Mouse (Mus musculus): Measurements from ENCODE around the gene Auh.

Auh gene

DNA sequence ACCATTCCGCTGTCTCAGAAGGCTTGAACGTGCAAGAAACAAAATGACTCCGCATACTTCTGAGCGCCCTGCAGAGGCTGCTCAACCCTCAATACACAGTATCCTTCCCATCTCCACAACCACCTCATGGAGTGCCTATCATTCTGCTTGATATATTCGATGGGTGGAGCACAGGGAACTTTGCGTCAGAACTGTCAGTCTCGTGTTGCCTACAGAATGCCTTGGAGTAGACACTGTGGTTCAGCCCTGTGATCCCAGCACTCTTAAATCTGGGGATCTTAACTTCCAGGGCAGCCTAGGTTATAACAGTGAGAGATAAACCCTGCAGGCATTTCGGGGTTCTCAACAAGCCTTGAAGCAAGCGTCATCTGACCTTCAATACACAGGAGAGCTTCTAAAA lies 1.1 kb downstream of the Auh start:
- ATAC-seq (ENCODE audit: insufficient number of reproducible peaks, low FRiP score, low TSS enrichment): no peak

DNA sequence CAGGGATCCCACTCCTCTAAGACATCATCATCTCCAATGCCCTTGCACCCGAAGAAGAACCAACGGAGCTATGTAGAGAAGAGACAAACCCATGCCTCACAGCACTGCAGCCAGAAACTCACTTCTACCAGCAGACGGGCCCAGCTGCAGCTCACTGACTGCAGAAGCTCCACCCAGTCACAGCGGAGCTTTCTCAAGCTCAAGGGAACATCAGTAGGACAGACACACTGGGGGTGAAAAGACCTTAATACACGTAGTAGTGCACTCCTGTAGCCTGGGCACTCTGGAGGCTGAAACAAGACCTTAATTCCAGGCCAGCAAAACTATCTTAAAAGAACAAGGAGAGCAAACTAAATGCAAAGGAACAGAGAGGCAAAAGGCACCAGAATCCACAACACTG lies 5.0 kb downstream of the Auh start:
- no peak for ATAC-seq (ENCODE audit: insufficient number of reproducible peaks, low FRiP score, low TSS enrichment)

DNA sequence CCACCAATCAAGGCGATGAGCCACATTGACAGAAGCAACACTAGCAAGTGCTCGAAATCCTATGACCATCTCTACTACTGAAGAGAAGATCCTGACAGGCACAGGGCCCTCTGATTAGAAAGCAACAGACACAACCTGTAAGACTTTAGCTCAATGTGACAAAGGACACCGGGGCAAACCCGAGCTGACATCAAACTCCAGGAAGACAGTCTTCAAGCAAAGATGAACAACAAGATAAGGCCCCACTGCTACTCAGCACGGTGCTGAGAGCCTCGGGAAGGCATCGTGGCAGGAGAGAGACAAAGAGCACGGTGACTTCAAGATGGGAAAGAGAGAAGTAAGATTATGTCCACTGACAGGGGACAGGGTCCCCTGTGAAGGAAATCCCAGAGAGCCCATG lies 7.5 kb downstream of the Auh start:
- no peak for ATAC-seq (ENCODE audit: insufficient number of reproducible peaks, low FRiP score, low TSS enrichment)

DNA sequence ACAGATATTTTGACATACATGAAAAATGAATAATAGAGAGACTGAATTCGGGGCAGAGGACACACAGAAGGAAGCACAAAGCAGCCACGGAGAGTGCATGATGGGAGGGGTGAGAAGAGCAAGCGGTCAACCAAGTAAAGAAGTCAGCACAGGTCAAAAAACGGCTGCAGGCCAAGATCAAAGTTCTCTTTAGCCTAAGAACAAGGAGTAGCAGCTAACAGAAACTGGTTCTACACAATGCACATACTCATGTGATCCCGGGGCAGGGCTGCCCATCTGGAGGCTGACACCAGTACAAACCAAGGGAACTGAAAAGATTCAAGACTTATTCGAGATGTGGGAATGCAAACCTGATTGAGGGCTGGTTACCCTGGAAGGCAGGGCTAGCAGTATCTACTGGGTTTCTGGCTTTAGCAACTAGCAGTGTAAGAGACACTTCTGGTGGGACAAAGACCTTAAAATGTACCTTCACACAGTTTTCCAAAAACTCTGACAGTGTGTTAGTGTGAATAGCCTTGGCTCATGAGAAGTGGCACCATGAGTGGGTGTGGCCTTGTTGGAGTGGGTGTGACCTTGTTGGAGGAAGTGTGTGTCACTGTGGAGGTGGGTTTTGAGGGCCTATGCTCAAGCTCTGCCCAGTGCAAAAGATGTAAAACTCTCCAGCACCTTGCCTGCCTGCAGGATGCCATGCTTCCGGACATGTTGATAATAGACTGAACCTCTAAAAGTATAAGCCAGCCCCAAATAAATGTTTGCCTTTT lies 8.2 kb downstream of the Auh start:
- ATAC-seq (ENCODE audit: insufficient number of reproducible peaks, low FRiP score, low TSS enrichment): no peak

DNA sequence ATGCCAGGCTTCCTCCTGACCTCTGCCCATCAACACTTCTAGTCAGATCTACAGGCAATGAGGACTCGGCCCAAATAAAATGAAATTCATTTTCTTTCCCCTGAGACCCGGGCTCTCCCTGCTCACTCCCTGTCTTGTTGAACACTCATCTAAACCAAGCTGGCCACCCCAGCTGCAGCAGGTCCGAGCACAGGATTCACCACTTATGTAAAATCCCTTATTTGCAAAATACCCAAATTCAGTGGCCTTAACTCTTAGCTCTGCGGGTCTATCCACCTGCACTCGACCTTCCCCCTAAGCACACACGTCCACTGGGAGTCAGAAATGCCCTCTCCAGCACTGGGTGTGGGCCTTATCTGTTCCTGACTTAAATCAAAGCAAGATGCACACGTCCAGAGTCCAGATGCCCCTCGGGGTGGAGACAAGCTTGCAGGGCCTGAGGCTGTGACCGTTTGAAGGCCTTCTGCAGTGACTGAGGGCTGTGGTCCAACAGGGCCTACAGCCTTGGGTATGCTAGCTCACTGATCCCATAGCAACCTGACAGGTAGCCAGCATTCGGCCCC lies 9.6 kb downstream of the Auh start:
- ATAC-seq (ENCODE audit: insufficient number of reproducible peaks, low FRiP score, low TSS enrichment): no peak

DNA sequence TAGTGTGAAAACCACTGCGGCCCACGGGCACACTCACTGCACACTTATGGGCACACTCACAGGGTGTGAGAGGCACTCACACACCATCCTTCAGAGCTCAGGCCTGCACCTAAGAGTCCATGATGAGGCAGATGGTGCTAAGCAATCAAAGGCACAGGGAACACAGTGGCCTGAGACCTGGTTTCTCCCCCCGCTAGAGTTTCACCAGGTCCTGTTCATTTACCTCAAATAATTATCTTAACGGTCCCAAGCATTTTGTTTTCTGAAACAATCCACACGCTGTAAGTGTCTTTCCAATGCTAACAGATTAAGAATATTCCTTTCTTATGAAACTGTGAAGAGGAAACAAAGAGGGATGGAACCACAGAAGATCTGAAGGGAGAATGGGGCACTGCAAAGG lies 11.1 kb downstream of the Auh start:
- no peak for ATAC-seq (ENCODE audit: insufficient number of reproducible peaks, low FRiP score, low TSS enrichment)

DNA sequence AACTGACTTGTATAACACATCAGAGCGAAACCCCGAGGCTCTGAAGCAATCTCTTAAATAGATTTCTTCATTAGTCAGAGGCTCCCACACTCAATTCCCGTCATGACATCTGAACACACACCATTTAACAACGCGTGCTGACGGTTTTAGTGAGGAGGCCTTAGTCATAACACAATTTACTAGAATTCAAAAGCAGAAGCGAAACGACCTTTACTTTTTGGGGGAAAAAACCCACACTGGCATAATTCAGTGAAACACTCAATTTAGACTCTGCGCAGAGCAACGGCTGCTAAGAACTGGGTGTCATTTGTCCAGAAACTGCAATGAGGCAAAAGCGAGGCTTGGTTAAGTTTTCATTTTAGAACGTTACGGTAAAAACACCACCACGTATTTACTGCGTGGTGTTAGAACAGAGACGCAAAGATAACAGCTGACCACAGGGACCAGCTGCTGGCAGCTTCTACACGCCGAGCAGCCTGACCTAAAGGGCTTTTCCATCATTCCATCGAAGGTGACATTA lies 14.8 kb downstream of the Auh start:
- no peak for ATAC-seq (ENCODE audit: insufficient number of reproducible peaks, low FRiP score, low TSS enrichment)

DNA sequence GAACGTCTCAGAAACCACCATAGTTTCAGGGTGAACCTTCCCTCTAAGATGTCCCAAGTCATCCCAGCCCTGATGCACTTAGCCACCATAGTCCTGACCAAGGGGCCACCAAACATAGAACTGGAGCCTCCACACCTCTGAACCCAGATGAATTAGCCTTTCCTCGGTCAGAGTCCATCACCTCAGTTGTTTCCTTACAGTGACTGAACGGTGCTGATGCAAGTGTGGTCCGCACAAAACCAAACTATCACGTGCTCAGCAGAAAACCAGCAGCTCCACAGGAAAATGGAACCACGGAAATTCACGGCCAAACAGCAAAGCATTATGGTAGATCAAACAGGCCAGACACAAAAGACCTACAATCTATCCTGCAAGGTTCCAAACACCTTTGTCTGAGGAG lies 15.6 kb downstream of the Auh start:
- ATAC-seq (ENCODE audit: insufficient number of reproducible peaks, low FRiP score, low TSS enrichment): no peak

DNA sequence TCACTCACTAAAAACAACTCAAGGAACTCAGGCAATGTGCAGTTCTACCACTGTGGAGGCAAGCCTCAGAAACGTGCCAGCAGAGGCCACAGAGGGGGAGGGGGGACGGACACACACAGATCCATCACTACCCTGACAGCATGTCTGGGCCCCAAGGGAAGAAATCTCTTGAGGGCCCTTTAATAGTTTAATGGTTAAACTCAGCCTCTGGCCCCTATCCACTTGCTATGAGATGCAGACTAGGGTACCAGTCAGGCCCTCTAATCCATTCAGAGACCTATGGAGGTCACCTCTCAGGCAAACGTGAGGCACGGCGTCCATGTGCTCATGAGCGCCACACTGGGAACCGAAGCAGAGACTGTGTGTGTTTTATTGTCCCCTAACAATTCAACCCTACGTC lies 17.0 kb downstream of the Auh start:
- ATAC-seq (ENCODE audit: insufficient number of reproducible peaks, low FRiP score, low TSS enrichment): no peak

DNA sequence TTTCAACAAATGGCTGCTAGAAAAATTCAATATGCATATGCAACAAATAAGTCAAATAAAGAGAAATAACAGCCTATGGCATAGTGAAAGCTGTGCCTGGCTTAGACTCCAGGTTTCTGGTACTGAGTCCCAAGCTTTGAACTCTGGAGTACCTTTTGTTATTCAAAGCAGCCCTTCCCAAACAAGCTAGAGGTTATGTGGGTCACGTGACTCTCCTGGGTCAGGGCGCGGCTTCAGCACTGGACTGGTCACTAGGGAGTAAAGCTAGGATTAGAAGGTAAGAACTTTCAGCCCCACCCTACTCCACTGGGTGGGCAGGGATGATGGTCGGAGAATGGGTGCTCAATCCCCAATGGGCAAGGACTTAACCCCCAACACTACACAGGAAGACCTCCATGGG lies 18.2 kb downstream of the Auh start:
- no peak for ATAC-seq (ENCODE audit: insufficient number of reproducible peaks, low FRiP score, low TSS enrichment)

DNA sequence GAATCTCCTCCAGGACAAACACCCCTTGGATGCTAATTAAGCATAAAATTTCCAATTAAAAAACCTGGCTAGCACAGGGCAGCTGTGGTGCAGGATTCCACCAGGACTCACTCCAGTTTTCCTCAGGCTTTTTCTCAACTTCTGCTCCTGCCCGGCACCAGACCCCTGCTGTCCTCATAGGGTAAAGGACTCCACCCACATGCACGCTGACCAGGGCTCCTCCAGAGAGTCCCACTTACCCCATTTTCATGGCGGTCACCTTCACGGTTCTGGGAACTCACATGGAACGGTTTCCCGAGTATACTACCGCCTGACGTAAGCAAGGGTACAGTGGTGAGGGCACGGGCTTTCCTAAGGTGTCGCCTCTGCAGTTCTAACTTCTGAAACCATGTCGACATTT lies 23.2 kb downstream of the Auh start:
- ATAC-seq (ENCODE audit: insufficient number of reproducible peaks, low FRiP score, low TSS enrichment): no peak

DNA sequence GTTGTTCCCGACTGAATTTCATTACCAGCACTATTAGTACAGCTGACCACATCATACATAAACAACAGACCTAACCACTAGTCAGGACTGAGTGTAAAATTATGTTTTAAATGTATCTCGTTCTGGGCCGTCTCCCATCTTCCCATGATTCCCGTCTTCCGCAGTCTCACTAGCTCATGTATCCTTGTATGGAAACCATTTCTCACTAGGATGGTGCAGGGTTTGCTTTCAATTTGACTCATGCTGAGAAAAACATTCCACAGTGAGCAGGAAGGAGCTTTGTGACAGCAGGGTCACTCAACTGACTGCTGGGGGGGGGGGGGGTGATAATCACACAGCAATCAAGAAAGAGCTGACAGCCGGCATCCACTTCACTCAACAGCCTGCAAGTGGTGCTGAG lies 25.3 kb downstream of the Auh start:
- no peak for ATAC-seq (ENCODE audit: insufficient number of reproducible peaks, low FRiP score, low TSS enrichment)

DNA sequence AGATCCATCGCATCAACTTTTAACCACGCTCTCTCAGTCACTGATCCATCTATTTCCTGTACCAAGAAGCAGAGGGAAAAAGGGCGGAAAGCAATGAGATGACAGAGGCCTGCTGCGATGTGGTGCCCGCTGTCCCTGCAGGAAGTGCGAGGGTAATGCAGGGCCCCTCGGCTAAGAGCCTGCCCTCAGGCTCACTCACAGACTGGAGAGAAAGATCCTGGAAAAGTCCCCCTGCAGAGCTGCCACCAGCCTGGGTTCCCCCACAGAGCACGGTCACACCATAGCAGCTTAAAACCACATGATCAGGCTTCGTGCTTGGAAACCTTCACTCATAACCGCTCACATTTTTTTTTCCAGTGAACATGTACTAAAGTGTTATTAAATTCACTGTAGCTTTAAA lies 25.7 kb downstream of the Auh start:
- no peak for ATAC-seq (ENCODE audit: insufficient number of reproducible peaks, low FRiP score, low TSS enrichment)

DNA sequence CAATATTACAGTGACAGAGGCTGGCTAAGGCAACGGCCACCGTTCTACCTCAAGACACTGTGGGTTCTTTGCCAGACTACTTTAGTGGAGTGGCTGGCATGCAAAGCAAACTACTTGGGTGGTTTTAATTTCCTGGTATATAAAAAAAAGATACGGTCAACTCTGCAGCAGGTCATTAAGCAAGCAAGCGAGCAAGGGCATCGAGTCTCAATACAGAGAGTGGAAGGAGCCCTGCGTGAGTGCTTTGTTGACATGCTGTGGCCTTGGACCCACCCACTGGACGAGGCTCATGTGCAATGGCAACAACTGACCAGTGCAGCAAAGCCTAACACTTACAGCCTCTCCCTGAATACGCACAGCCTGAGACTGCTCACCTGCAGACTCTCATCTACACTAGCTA lies 27.0 kb downstream of the Auh start:
- no peak for ATAC-seq (ENCODE audit: insufficient number of reproducible peaks, low FRiP score, low TSS enrichment)

DNA sequence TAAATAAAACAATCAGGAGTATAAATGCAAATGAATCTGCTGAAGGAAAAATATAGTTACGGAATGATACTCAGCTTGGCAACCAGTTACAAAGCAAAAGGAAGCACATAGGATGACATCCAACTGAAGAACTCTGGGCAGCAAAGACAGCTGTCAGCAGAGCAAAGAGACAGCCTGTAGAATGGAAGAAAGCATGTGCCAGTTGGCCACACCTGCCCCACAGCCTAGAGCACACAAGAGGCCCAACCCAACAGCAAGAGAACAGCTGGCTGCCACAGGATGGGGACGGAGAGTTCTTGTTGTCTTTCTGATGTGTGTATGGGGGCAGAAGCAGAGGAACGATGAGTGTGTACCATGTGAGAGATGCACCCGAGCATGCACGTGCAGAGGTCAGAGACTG lies 29.8 kb downstream of the Auh start:
- ATAC-seq (ENCODE audit: insufficient number of reproducible peaks, low FRiP score, low TSS enrichment): no peak

DNA sequence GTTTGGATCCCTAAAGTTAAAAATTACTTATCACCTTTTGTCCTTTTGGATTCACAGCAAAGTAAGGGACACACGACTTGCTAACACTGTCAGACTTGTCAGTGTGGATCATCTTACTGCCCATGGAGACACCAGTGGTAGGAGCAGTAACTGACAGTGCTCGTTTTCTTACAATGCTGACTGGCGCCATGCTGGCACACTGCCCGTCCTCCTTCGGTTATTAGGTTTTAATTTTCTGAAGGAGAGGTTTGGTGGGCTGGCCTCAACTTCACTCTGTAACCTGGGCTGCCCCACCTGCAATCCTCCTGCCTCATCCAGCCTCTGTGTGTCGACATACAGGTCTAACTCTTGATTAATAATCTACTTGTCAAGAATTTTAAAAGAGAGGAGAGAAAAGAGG lies 31.7 kb downstream of the Auh start:
- ATAC-seq (ENCODE audit: insufficient number of reproducible peaks, low FRiP score, low TSS enrichment): no peak

DNA sequence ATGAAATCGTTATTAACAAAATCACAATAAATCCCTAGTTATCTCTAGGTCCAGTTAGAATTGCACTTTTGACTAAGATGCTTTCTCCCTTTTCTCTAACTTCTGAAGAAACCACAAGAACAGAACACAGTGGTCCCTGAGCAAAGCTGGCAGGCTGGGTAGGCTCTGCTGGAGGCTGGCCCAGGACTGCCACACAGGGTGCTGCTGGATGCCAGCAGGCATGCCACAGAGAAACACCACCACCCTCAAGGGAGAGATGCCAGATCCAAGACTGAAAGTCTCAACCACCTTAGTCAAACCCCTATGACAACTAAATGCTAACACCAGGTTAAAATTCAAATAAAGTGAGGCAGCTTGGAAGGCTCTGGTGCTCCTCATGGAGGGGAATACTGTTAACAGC lies 36.7 kb downstream of the Auh start:
- ATAC-seq (ENCODE audit: insufficient number of reproducible peaks, low FRiP score, low TSS enrichment): no peak

DNA sequence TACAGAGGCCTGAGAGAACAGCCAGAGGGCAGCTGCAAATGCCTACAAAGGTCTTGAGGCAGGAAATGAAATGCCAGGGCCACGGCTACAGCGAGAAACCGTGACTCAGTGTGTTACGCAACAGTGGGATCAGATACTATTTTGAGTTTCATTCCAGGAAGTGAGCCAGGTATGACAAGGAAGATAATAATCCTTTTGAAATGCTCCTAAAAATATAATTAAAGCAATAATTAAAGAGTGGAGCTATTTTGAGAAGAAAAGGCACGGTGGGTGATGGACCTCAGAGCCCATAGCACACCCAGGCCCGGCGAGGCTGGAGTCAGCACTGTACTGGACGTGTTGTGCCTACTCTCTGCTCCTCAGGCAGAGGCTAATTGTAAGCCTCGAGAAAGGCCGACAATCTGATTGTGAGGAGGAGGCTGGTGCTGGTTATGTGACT lies 37.4 kb downstream of the Auh start:
- peak; percentile 72 for ATAC-seq (ENCODE audit: insufficient number of reproducible peaks, low FRiP score, low TSS enrichment)

DNA sequence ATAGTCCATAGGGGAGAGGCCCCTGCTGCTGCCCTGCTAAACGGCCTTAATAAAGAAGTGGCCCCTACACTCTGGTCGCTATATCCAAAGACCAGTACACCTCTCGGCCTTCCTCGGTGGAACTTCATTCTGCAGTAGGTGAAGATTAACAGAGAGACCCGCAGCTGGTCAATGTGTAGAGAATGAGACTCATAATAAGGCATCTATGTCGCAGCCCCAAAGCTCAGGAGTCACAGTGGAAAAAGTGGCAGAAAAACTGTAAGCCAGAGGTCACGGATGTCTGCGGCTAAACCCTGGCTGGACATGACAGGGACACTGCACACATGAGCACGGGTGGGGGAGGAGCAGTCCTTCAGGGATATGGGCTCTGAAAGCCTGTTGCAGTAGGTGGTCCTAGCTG lies 39.2 kb downstream of the Auh start:
- ATAC-seq (ENCODE audit: insufficient number of reproducible peaks, low FRiP score, low TSS enrichment): no peak

DNA sequence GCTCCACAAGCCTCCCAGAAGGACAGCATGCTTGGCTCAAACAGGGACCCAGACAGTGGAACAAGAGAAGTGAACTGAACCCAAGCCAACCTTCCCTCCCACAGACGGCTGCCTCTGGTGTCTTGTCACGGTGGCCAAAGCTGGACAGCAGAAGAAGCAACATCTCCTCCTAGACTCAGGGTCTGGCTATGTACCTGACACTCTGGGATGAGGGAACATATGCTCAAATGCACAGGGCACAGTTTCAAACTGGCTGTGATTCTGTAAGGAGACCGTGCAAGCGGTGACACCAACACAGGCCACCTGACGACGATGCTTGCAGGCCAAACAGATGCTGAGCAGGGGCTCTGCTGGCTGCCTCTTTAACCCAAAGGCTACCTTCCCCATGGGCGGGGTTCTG lies 42.7 kb downstream of the Auh start:
- ATAC-seq (ENCODE audit: insufficient number of reproducible peaks, low FRiP score, low TSS enrichment): peak; percentile 22; the same call in 1 of the 2 replicates

DNA sequence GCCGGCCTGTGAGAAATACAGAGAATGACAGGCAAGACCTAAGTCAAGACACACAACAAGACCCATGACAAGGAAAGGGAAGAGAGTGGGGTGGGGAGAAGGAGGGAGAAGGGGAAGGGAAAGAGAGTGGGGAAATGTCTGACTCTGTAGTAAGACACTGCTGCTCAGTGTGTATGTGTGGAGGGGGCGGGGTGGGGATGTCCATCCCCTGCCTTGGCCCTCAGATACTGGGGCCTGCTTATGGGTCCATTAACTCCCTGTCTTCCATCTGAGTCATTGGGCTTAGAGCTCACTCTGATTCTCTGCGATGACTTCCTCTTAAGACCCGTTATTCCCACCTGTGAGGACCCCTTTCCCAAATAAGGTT lies 45.5 kb downstream of the Auh start:
- ATAC-seq (ENCODE audit: insufficient number of reproducible peaks, low FRiP score, low TSS enrichment): no peak

Measured in cerebellum, adult (tissue).